Mouse (Mus musculus) lung, embryonic 15.5 days (tissue): Measurements from ENCODE around the gene Pdcd1. TPM values are rescaled to one million over a fixed set of nuclear protein-coding genes. Genes with fewer than 3 reads are reported as not detected.
A peak's percentile ranks its signal among the peaks of the same experiment; 100 is the strongest.

Experiments used
- ATAC-seq: fragments of 200-750 bp; cut with Nextera tagmentation; 2 replicates; pipeline ENCODE4 v1.8.0; 2017; ENCODE audit warnings: moderate number of reproducible peaks, borderline replicate concordance; ENCODE audit not compliant: low FRiP score, low TSS enrichment; ENCODE audit errors: extremely low read depth
- H3K27ac ChIP-seq: fragments of 300-500 bp; sonication (generic); 2 replicates; pipeline ENCODE4 v1.5.1; 2015; ENCODE audit warnings: moderate library complexity, mild to moderate bottlenecking, inconsistent platforms
- H3K27me3 ChIP-seq: fragments of 300-500 bp; sonication (generic); 2 replicates; pipeline ENCODE4 v1.6.1; 2015; ENCODE audit warnings: inconsistent platforms
- H3K36me3 ChIP-seq: fragments of 300-500 bp; sonication (generic); 2 replicates; pipeline ENCODE4 v1.6.1; 2015; ENCODE audit warnings: inconsistent platforms
- H3K4me1 ChIP-seq: fragments of 300-500 bp; sonication (generic); 2 replicates; pipeline ENCODE4 v1.6.1; 2015; ENCODE audit warnings: inconsistent platforms
- H3K4me2 ChIP-seq: fragments of 300-500 bp; sonication (generic); 2 replicates; pipeline ENCODE4 v1.6.1; 2015; ENCODE audit warnings: inconsistent platforms, mild to moderate bottlenecking, moderate library complexity
- H3K4me3 ChIP-seq: fragments of 300-500 bp; sonication (generic); 2 replicates; pipeline ENCODE4 v1.5.1; 2015; ENCODE audit warnings: mild to moderate bottlenecking, inconsistent platforms
- H3K9ac ChIP-seq: fragments of 300-500 bp; sonication (generic); 2 replicates; pipeline ENCODE4 v1.6.1; 2015; ENCODE audit warnings: inconsistent platforms
- H3K9me3 ChIP-seq: fragments of 300-500 bp; sonication (generic); 2 replicates; pipeline ENCODE4 v1.6.1; 2016; ENCODE audit warnings: inconsistent platforms
- WGBS: fragments of 180-500 bp; shearing (Covaris S2); methylation state at CpG from one replicate; pipeline ENCODE4 v1.1.7; 2015; 5-methylcytosine and 5-hydroxymethylcytosine counted together
- polyA plus RNA-seq: library from polyadenylated mRNA; unstranded; fragments of >200 nt; fragmentation: Nextera tagmentation; extraction: Ambion mirVana; gene quantifications from 2 replicates; pipeline ENCODE4 v1.2.1, GENCODE M21; 2015

The Pdcd1 gene
- polyA plus RNA-seq, 1 experiment from 2014 or later, result 0.81 TPM

GRCm38 (mm10) chr1:94057401-94057800 is 5.0 kb upstream of the Pdcd1 start:
- Histone ChIP-seq H3K9ac (no peak overlapping the region), H3K4me1 (no peaks in the 10 kb centered on the region), H3K4me2 (no peak overlapping the region), H3K27me3 (no peaks in the 10 kb centered on the region), H3K4me3 (no peak overlapping the region), H3K9me3 (no peaks in the 10 kb centered on the region), H3K36me3 (no peaks in the 10 kb centered on the region), H3K27ac (no peak overlapping the region)
- WGBS, result 91% methylated on average over 2 of the region's 2 CpGs
- no peak for ATAC-seq

- no peaks in the 10 kb centered on the region for H3K27me3 ChIP-seq
- H3K36me3 ChIP-seq, result no peaks in the 10 kb centered on the region
- no peak overlapping the region for H3K4me2 ChIP-seq
- H3K9ac ChIP-seq, result no peak overlapping the region
- no peak for ATAC-seq
- 9% methylated on average over 3 of the region's 3 CpGs for WGBS
- H3K4me3 ChIP-seq, result no peak overlapping the region
- no peak overlapping the region for H3K27ac ChIP-seq
- H3K9me3 ChIP-seq, result no peaks in the 10 kb centered on the region
- no peaks in the 10 kb centered on the region for H3K4me1 ChIP-seq
Measured at GRCm38 (mm10) chr1:94055966-94056365, 3.6 kb upstream of the Pdcd1 start.

- H3K9me3 ChIP-seq, result no peaks in the 10 kb centered on the region
- H3K4me2 ChIP-seq, result no peak overlapping the region
- 72% methylated on average over 1 of the region's 1 CpGs for WGBS
- ATAC-seq, result no peak
- no peaks in the 10 kb centered on the region for H3K36me3 ChIP-seq
- no peaks in the 10 kb centered on the region for H3K27me3 ChIP-seq
- no peak overlapping the region for H3K4me3 ChIP-seq
- H3K9ac ChIP-seq, result no peak overlapping the region
- no peak overlapping the region for H3K27ac ChIP-seq
- no peaks in the 10 kb centered on the region for H3K4me1 ChIP-seq
Measured at GRCm38 (mm10) chr1:94054481-94054880, 2.1 kb upstream of the Pdcd1 start.

GRCm38 (mm10) chr1:94053530-94054216 is 1.3 kb upstream of the Pdcd1 start:
- no peak overlapping the region for H3K4me3 ChIP-seq
- H3K4me1 ChIP-seq, result no peaks in the 10 kb centered on the region
- no peaks in the 10 kb centered on the region for H3K36me3 ChIP-seq
- no peaks in the 10 kb centered on the region for H3K9me3 ChIP-seq
- 66% methylated on average over 7 of the region's 7 CpGs for WGBS
- H3K9ac ChIP-seq, result no peak overlapping the region
- no peak overlapping the region for H3K4me2 ChIP-seq
- H3K27ac ChIP-seq, result no peak overlapping the region
- no peak for ATAC-seq
- no peaks in the 10 kb centered on the region for H3K27me3 ChIP-seq

GRCm38 (mm10) chr1:94051104-94051503 is 1.2 kb downstream of the Pdcd1 start:
- H3K27me3 ChIP-seq, result no peaks in the 10 kb centered on the region
- no peak overlapping the region for H3K4me3 ChIP-seq
- H3K4me2 ChIP-seq, result no peak overlapping the region
- no peak overlapping the region for H3K27ac ChIP-seq
- no peaks in the 10 kb centered on the region for H3K9me3 ChIP-seq
- no peak overlapping the region for H3K9ac ChIP-seq
- WGBS, result 84% methylated on average over 5 of the region's 5 CpGs
- no peaks in the 10 kb centered on the region for H3K4me1 ChIP-seq
- no peaks in the 10 kb centered on the region for H3K36me3 ChIP-seq
- ATAC-seq, result no peak

- Histone ChIP-seq H3K27me3 (no peaks in the 10 kb centered on the region), H3K27ac (no peak overlapping the region), H3K36me3 (no peaks in the 10 kb centered on the region), H3K4me2 (no peak overlapping the region), H3K4me3 (no peak overlapping the region), H3K9ac (no peak overlapping the region), H3K4me1 (no peaks in the 10 kb centered on the region), H3K9me3 (no peaks in the 10 kb centered on the region)
- ATAC-seq, result no peak
- 71% methylated on average over 4 of the region's 4 CpGs for WGBS
Measured at GRCm38 (mm10) chr1:94046544-94046943, 5.8 kb downstream of the Pdcd1 start.

GRCm38 (mm10) chr1:94045559-94045958 is 6.8 kb downstream of the Pdcd1 start:
- no peak for ATAC-seq
- H3K4me3 ChIP-seq, result no peak overlapping the region
- no peak overlapping the region for H3K4me2 ChIP-seq
- H3K27me3 ChIP-seq, result no peaks in the 10 kb centered on the region
- H3K27ac ChIP-seq, result no peak overlapping the region
- no peaks in the 10 kb centered on the region for H3K4me1 ChIP-seq
- no peaks in the 10 kb centered on the region for H3K36me3 ChIP-seq
- no peaks in the 10 kb centered on the region for H3K9me3 ChIP-seq
- H3K9ac ChIP-seq, result no peak overlapping the region
- WGBS, result 62% methylated on average over 3 of the region's 3 CpGs

GRCm38 (mm10) chr1:94040391-94040790 is 12.0 kb downstream of the Pdcd1 start:
- Histone ChIP-seq H3K9me3 (no peaks in the 10 kb centered on the region), H3K4me2 (no peak overlapping the region), H3K27me3 (no peaks in the 10 kb centered on the region), H3K9ac (no peak overlapping the region), H3K27ac (no peak overlapping the region), H3K4me3 (no peak overlapping the region), H3K36me3 (no peaks in the 10 kb centered on the region), H3K4me1 (peaks cover 6% of the 10 kb centered on the region)
- ATAC-seq, result no peak
- WGBS, result 98% methylated on average over 2 of the region's 2 CpGs

- H3K27me3 ChIP-seq, result no peaks in the 10 kb centered on the region
- no peaks in the 10 kb centered on the region for H3K9me3 ChIP-seq
- H3K4me2 ChIP-seq, result peak overlapping the region; percentile 86
- 0 out of 2 replicates have a peak overlapping the region, but pooled peaks have one; percentile 23 for H3K9ac ChIP-seq
- H3K4me1 ChIP-seq, result peaks cover 6% of the 10 kb centered on the region
- peak overlapping the region; percentile 82 for H3K27ac ChIP-seq
- H3K36me3 ChIP-seq, result no peaks in the 10 kb centered on the region
- 0% methylated on average over 25 of the region's 25 CpGs for WGBS
- ATAC-seq, result peak; percentile 92
- peak overlapping the region; percentile 44 for H3K4me3 ChIP-seq
Measured at GRCm38 (mm10) chr1:94034984-94035743, 17.2 kb downstream of the Pdcd1 start.

GRCm38 (mm10) chr1:94033075-94033602 is 19.2 kb downstream of the Pdcd1 start:
- Histone ChIP-seq H3K9me3 (no peaks in the 10 kb centered on the region), H3K4me1 (peaks cover 6% of the 10 kb centered on the region), H3K4me3 (no peak overlapping the region), H3K27ac (no peak overlapping the region), H3K27me3 (no peaks in the 10 kb centered on the region), H3K4me2 (no peak overlapping the region), H3K9ac (no peak overlapping the region), H3K36me3 (no peaks in the 10 kb centered on the region)
- no peak for ATAC-seq
- 74% methylated on average over 2 of the region's 2 CpGs for WGBS

GRCm38 (mm10) chr1:94028741-94029140 is 23.6 kb downstream of the Pdcd1 start:
- ATAC-seq, result no peak
- H3K9me3 ChIP-seq, result no peaks in the 10 kb centered on the region
- 85% methylated on average over 2 of the region's 2 CpGs for WGBS

GRCm38 (mm10) chr1:94027506-94028108 is 24.7 kb downstream of the Pdcd1 start:
- H3K4me1 ChIP-seq, result no peaks in the 10 kb centered on the region
- ATAC-seq, result no peak
- H3K27ac ChIP-seq, result no peak overlapping the region
- no peak overlapping the region for H3K4me2 ChIP-seq
- H3K9ac ChIP-seq, result no peak overlapping the region
- H3K36me3 ChIP-seq, result no peaks in the 10 kb centered on the region
- H3K27me3 ChIP-seq, result no peaks in the 10 kb centered on the region
- H3K4me3 ChIP-seq, result no peak overlapping the region
- WGBS, result 69% methylated on average over 12 of the region's 12 CpGs
- H3K9me3 ChIP-seq, result no peaks in the 10 kb centered on the region

More at GRCm38 (mm10) chr1:94028741-94029140, 23.6 kb downstream of the Pdcd1 start:
- Histone ChIP-seq H3K9ac (no peak overlapping the region), H3K4me2 (no peak overlapping the region), H3K27ac (no peak overlapping the region), H3K4me3 (no peak overlapping the region), H3K36me3 (no peaks in the 10 kb centered on the region), H3K4me1 (no peaks in the 10 kb centered on the region), H3K27me3 (no peaks in the 10 kb centered on the region)
